Mouse (Mus musculus): Measurements from ENCODE around the gene Ltbp3.

Ltbp3 gene

GRCm38 (mm10) chr19:5723934-5724548 is 16.7 kb upstream of the Ltbp3 start:
- in situ Hi-C loops (cut with MboI, MseI): no loop called here

- in situ Hi-C loops (cut with MboI, MseI): no loop called here
These were observed 16.2 kb upstream of the Ltbp3 start for GRCm38 (mm10) chr19:5724549-5724941.

DNA sequence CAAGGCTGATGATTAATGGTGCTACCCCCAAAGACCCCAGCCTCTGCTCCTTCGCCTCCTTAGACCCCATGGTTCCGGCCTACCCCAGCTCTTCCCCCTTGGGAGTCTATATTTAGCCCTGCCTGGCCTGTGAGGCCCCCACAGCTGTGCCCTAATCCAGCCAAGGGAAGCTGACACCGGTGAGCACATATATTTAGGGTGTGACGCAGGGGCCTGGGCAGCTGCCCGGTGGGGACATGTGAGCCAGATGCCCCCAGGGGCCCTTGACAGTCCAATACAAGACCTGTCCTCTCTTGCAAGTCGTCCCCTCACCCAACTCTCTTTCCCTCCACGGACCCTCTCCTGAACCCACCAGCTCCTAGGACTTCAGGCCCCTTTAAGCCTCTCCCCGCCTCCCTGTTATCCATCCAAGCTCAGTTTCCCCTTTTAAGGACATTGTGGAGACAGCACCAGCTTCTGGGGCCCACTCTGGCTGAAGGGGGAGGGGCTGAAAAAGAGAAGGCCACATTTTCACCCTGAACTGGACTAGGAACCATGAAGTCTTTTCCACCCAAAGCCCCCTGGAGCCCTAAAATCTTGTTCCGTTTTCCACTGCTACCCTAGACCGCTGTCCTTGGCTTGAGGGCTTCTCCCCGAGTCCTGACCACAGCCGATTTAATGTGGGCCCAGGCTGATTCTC is 15.5 kb upstream of the Ltbp3 start:
- in situ Hi-C loops (cut with MboI, MseI): no loop called here

DNA sequence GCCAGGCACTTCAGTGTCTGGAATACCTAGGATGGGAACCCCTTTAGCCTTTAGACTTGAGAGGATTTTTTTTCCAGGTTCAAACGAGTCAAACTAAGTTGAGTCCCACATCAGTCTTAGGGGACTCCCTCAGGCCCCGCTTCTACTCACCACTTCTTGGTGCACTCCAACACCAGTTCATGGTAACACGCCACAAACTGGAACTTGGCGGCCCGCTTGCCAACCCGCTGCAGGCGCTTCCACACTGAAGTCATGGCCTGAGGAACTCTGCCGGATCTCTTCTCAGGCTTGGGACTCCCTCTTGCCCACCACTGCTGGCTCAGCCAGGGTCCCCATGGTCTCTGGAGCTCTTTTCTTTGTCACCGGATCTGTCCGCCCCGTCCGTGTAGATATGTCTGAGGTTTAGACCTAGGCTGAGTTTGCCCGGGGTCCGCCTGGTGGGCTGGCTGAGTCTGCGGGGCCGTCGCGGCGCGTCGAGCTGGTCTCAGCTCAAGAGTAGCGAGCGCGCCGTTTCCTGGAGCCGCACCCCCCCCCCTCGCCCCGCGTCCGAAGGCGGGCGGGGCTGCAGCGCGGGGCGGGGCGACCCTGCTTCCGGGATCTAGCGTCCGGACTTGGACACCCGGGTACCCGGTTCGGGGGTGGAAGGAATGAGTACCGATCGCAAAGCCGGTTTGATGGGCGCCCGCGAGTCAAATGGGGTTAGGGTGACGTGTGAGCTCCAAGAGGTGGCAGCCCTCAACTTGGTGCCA is 14.8 kb upstream of the Ltbp3 start, which contains the start of gene Ehbp1l1:
Gene Ehbp1l1, minus strand, starts transcription at position 551 of the 749 bp plus-strand sequence.
- in situ Hi-C loops (cut with MboI, MseI): no loop called here

- in situ Hi-C loops (cut with MboI, MseI): no loop called here
These were observed 13.6 kb upstream of the Ltbp3 start for GRCm38 (mm10) chr19:5726961-5727578.

- in situ Hi-C loops (cut with MboI, MseI): no loop called here
These were observed 13.0 kb upstream of the Ltbp3 start for GRCm38 (mm10) chr19:5727701-5728100.

- in situ Hi-C loops (cut with MboI, MseI): no loop called here
These were observed 11.9 kb upstream of the Ltbp3 start for GRCm38 (mm10) chr19:5728631-5729443.

DNA sequence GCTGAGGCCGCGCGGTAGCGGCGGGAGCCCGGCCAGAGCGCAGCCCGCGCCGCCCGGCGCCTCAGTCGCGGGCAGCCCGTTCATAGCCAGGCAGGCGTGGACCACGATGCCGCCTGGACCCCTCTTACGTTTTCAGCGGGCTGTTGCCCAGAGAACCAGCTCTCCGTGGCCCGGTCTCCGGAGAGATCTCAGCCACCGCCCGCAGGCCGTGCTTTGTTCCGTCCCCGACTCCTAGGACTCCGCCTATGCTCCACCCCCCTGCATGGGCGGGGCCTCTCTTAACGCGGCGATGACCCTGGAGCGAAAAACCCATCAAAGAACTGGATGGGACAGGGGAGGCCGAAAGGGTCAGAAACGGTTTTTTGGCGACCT is 11.3 kb upstream of the Ltbp3 start, which contains the start of gene Fam89b:
Gene Fam89b, minus strand, starts transcription at position 210 of the 372 bp plus-strand sequence.
- in situ Hi-C loops (cut with MboI, MseI): no loop called here

DNA sequence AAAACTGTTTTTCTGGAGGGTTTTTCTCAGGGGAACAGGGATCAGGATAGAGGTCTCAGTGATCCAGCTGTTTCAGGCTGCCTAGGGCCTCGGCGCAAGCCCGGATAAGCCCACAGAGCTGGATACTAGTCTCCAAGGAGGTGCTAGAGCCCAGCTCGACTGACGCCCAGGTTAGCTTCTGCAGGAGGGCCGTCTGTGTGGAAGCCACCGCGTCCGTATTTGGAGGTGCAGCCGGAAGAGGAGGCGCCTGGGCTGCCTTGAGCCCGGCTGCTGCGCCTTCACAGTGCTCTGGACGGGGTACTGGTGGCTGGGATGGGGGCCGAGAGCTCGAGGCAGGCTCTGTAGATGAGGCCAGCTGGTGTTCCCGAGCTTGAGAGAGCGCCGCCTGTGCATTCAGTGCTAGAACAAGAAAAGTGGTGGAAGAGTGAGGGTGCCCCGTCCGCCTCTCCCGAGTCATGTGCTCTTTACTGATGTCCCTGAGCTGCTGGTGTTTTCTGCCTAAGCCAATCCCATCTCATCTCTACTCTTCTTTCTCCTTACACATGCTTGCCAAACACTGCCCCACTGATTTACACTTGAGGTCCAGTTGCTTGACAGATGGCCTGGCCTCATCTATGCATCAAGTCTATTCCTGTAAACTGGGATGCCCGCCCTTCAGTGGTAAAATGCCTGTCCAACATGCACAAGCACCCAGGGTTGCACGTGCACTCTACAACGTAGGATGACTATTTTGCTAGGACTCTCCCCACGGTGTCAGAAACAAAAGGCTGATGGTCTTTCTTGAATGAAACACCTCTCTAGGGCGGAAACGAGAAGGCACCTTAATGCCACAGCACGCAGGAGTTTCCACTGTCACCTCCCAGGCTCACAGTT is 10.2 kb upstream of the Ltbp3 start:
- in situ Hi-C loops (cut with MboI, MseI): loop anchor here in 1 of 2 experiments (10.0 kb wide), 1 partner anchor 1324 kb away; the partner anchor contains the start of gene Macrod1

DNA sequence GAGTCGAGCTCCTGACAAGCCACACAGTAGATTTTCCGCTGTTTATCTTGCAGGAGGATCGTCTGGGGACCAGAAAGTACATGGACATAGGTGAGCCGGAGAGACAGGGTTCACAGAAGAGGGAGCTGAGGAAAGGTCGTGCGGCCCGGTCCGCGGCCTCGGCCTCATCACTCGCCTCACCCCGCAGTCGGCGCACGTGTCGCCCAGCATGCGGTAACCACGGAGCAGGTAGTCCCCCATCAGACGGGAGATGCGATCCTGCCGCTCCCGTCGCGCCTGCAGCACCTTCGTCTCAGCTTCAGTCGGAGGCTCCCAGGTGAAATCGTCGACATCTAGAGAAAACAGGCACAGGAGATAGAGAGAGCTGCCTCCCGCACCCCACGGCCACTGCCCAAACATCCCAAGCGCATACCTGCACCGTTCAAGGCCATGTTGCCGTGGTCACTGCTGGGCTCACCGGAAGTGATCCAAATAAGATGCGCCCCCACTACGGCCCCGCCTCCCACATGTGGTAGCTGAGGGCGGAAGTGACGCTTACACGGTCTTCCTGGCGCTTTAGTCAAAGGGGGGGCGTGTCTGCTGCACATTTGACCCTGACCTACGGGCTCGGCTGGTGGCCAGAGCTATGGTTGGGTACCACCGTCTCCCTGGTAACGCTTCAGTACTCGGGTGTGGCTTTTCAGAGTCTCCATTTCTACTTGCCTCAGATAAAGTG is 9.3 kb upstream of the Ltbp3 start:
- in situ Hi-C loops (cut with MboI, MseI): loop anchor here in 1 of 2 experiments (10.0 kb wide), 1 partner anchor 1323 kb away; the partner anchor contains the start of gene Macrod1

DNA sequence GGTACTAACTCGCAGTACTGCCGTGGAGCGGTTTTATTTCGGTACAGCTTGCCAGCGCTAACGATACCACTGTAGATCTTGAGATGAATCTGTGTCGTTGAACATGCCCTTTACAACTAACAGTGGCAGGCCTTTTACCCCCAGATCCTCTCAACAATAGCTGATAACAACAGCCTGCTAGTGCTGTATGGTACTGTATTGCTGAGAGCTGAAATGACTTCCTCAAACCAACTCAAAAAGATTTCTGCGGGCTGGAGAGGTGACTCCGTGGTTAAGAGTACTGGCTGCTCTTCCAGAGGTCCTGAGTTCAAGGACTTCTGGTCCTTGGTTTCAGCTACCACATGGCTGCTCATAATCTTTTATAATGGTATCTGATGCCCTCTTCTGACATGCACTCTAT is 6.4 kb upstream of the Ltbp3 start:
- in situ Hi-C loops (cut with MboI, MseI): loop anchor here in 1 of 2 experiments (10.0 kb wide), 1 partner anchor 1320 kb away; the partner anchor contains the start of gene Macrod1

- in situ Hi-C loops (cut with MboI, MseI): loop anchor here in 1 of 2 experiments (10.0 kb wide), 1 partner anchor 1315 kb away; the partner anchor contains the start of gene Macrod1
These were observed 1.3 kb upstream of the Ltbp3 start for GRCm38 (mm10) chr19:5739446-5739845.

DNA sequence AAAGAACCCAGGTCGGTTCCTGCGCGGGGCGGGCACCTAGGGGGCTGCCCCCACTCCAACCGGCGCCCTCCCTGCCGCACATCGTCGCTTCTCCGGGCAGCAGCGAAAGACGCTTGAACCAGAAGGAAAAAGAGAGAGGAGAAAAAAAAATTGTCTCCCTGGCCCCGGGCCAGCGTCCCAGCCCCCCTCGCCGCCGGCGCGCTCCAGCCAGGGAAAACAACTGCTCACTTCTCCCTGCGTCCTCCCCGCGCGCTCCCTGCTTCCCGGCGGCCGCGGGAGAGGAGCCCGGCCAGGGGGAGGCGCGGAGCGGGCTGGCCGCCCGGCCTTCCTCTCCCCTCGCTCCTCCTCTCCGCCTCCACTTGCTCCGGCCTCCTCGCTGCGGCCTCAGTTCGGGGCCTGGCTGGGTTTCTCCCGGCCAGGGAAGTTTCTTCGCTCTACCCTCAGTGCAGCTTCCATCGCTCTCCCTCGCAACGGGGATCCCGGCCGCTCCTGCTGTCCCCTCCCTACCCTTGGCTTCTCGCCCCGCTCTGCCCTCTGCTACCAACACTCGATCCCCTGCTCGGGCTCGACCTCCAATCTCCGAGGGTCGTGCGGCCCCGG is 1.0 kb downstream of the Ltbp3 start:
- in situ Hi-C loops (cut with MboI, MseI): no loop called here

GRCm38 (mm10) chr19:5742241-5742641 is 1.5 kb downstream of the Ltbp3 start:
- in situ Hi-C loops (cut with MboI, MseI): no loop called here

DNA sequence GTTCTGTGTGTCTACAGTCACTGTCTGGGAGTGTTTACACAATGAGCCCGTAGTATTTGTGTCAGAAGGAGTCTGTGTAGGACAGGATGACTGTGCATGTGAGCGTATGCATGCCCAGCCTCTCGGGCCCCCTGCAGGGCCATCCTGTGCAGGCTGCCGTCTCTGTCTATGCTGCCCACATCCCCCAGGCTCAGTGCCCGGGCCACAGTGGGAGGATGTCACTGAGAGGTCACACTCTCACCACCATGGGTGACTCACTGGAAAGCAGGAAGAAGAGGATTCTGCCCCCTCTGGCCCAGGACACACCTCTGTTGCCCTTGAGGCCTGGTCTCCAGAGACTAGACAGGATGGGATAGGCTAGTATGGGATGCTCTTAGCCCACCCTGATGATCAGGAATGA is 2.9 kb downstream of the Ltbp3 start:
- in situ Hi-C loops (cut with MboI, MseI): no loop called here

GRCm38 (mm10) chr19:5745756-5746710 is 5.3 kb downstream of the Ltbp3 start:
- in situ Hi-C loops (cut with MboI, MseI): loop anchor here in 1 of 2 experiments (5.0 kb wide), 1 partner anchor 36 kb away; no protein-coding TSS in a partner anchor

DNA sequence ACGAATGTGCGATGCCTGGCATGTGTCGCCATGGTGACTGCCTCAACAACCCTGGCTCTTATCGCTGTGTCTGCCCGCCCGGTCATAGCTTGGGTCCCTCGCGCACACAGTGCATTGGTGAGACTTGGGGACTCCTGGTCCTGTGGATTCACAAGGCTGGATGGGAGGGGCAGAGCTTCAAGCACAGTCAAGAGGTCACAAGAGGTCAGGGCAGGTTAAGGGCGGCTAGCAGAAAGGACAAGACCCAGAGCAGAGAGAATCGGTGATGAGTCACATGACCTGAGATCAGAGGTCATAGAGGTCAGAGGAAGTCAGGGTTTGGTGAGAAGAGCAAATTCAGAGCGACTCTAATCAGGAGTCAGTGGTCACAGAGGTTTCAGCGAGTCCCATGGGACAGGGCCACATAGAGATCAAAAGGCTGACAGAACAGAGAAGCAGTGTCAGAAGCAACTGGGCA is 6.2 kb downstream of the Ltbp3 start:
- in situ Hi-C loops (cut with MboI, MseI): loop anchor here in 1 of 2 experiments (5.0 kb wide), 1 partner anchor 35 kb away; no protein-coding TSS in a partner anchor

Measured in T-helper 17 cell (primary cell).